Mouse (Mus musculus): Measurements from ENCODE around the gene Rbm24. TPM values are rescaled to one million over a fixed set of nuclear protein-coding genes. Genes with fewer than 3 reads are reported as not detected.

Rbm24 gene
- polyA plus RNA-seq, 1 experiment from 2014 or later: 1.0 TPM

DNA sequence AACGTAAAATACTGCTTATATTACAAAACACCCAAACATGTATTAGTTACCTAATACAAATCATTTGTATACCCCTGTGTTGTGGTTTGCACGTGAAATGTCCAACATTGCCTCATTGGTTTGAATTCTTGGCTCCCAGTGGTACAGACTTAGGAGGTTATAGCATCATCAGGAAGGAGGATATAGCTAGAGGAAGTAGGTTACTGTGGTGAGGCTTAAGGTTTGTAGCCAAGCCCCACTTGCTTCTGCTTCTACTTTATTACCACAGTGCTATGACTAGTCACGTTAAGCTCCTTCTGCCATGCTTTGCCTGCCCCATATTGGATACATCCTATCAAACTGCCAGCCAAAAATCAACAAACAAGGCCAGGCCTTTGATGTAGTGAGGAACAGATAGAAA lies 21.0 kb upstream of the Rbm24 start:
- DNase-seq (ENCODE audit: low spot score) (no peak), ATAC-seq (replicated peaks; ENCODE audit: low FRiP score, low read depth) (no peak)
- Histone ChIP-seq H3K9me3 (replicated peaks; ENCODE audit: low read length) (no peaks in the 10 kb centered on the region), H3K4me1 (replicated peaks; ENCODE audit: insufficient read depth, low read length) (no peaks in the 10 kb centered on the region), H3K27ac (no peak overlapping the region), H3K9ac (ENCODE audit: low read depth, low read length) (no peak overlapping the region), H3K4me2 (ENCODE audit: low read length) (no peak overlapping the region), H3K4me3 (replicated peaks; ENCODE audit: low read depth, low read length) (no peak overlapping the region), H3K36me3 (ENCODE audit: insufficient read depth, low read length) (no peaks in the 10 kb centered on the region), H3K27me3 (ENCODE audit: insufficient read depth, low read length) (no peaks in the 10 kb centered on the region)
- no peak for TF ChIP-seq CTCF (IDR thresholded peaks at IDR 0.05; ENCODE audit: low read depth)
- WGBS: 78% methylated on average over 3 of the region's 3 CpGs

- Histone ChIP-seq H3K9me3 (replicated peaks; ENCODE audit: low read length) (no peaks in the 10 kb centered on the region; the same call in 1 of the 2 replicates), H3K4me3 (replicated peaks; ENCODE audit: low read depth, low read length) (no peak overlapping the region), H3K4me2 (ENCODE audit: low read length) (no peak overlapping the region), H3K27me3 (ENCODE audit: insufficient read depth, low read length) (no peaks in the 10 kb centered on the region), H3K4me1 (replicated peaks; ENCODE audit: insufficient read depth, low read length) (no peaks in the 10 kb centered on the region), H3K9ac (ENCODE audit: low read depth, low read length) (no peak overlapping the region), H3K36me3 (ENCODE audit: insufficient read depth, low read length) (no peaks in the 10 kb centered on the region), H3K27ac (no peak overlapping the region)
- ATAC-seq (replicated peaks; ENCODE audit: low FRiP score, low read depth): no peak
- 72% methylated on average over 1 of the region's 1 CpGs for WGBS
- DNase-seq (ENCODE audit: low spot score): no peak
- TF ChIP-seq CTCF (IDR thresholded peaks at IDR 0.05; ENCODE audit: low read depth): no peak
Measured at GRCm38 (mm10) chr13:46407151-46407550, 11.1 kb upstream of the Rbm24 start.

DNA sequence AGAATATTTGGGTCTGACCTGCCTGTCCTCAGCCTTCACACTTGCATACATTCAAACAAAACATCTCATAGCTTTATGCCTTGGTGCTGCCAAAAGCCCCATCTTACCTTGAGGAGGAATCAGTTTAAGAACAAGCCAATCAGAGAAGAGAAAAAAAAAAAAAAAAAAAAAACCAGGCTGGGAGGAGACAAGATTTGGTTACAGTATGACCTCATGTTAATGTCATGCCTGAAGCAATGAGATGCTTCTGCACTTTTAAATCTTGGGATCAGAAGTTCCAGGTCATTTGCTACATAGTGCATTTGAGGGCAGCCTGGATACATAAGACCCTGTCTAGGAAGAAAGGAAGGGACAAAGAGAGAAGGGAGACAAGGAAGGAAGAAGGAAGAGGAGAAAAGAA lies 6.0 kb upstream of the Rbm24 start:
- ATAC-seq (replicated peaks; ENCODE audit: low FRiP score, low read depth): no peak

GRCm38 (mm10) chr13:46413588-46413987 lies 4.6 kb upstream of the Rbm24 start:
- Histone ChIP-seq H3K4me2 (ENCODE audit: low read length) (no peak overlapping the region), H3K27ac (no peak overlapping the region), H3K36me3 (ENCODE audit: insufficient read depth, low read length) (no peaks in the 10 kb centered on the region), H3K4me1 (replicated peaks; ENCODE audit: insufficient read depth, low read length) (no peaks in the 10 kb centered on the region; the same call in 1 of the 2 replicates), H3K27me3 (ENCODE audit: insufficient read depth, low read length) (no peaks in the 10 kb centered on the region), H3K9me3 (replicated peaks; ENCODE audit: low read length) (no peaks in the 10 kb centered on the region), H3K4me3 (replicated peaks; ENCODE audit: low read depth, low read length) (no peak overlapping the region), H3K9ac (ENCODE audit: low read depth, low read length) (no peak overlapping the region)
- ATAC-seq (replicated peaks; ENCODE audit: low FRiP score, low read depth): no peak
- WGBS: 54% methylated on average over 10 of the region's 10 CpGs
- no peak for DNase-seq (ENCODE audit: low spot score)
- TF ChIP-seq CTCF (IDR thresholded peaks at IDR 0.05; ENCODE audit: low read depth): no peak

More for the DNA sequence above, 6.0 kb upstream of the Rbm24 start:
- H3K9ac ChIP-seq (ENCODE audit: low read depth, low read length): no peak overlapping the region
- no peak overlapping the region for H3K4me2 ChIP-seq (ENCODE audit: low read length)
- H3K4me1 ChIP-seq (replicated peaks; ENCODE audit: insufficient read depth, low read length): no peaks in the 10 kb centered on the region
- no peak overlapping the region for H3K4me3 ChIP-seq (replicated peaks; ENCODE audit: low read depth, low read length)
- H3K9me3 ChIP-seq (replicated peaks; ENCODE audit: low read length): no peaks in the 10 kb centered on the region; the same call in 1 of the 2 replicates
- H3K27me3 ChIP-seq (ENCODE audit: insufficient read depth, low read length): no peaks in the 10 kb centered on the region
- H3K27ac ChIP-seq: no peak overlapping the region
- H3K36me3 ChIP-seq (ENCODE audit: insufficient read depth, low read length): no peaks in the 10 kb centered on the region
- peak; percentile 43 for DNase-seq (ENCODE audit: low spot score)
- TF ChIP-seq CTCF (IDR thresholded peaks at IDR 0.05; ENCODE audit: low read depth): no peak

GRCm38 (mm10) chr13:46414050-46414449 lies 4.2 kb upstream of the Rbm24 start:
- Histone ChIP-seq H3K4me2 (ENCODE audit: low read length) (no peak overlapping the region), H3K27ac (no peak overlapping the region), H3K9me3 (replicated peaks; ENCODE audit: low read length) (no peaks in the 10 kb centered on the region), H3K4me3 (replicated peaks; ENCODE audit: low read depth, low read length) (no peak overlapping the region), H3K27me3 (ENCODE audit: insufficient read depth, low read length) (no peaks in the 10 kb centered on the region), H3K36me3 (ENCODE audit: insufficient read depth, low read length) (no peaks in the 10 kb centered on the region), H3K9ac (ENCODE audit: low read depth, low read length) (no peak overlapping the region), H3K4me1 (replicated peaks; ENCODE audit: insufficient read depth, low read length) (no peaks in the 10 kb centered on the region; the same call in 1 of the 2 replicates)
- ATAC-seq (replicated peaks; ENCODE audit: low FRiP score, low read depth) (no peak), DNase-seq (ENCODE audit: low spot score) (no peak)
- TF ChIP-seq CTCF (IDR thresholded peaks at IDR 0.05; ENCODE audit: low read depth): no peak
- 82% methylated on average over 8 of the region's 8 CpGs for WGBS

- H3K4me2 ChIP-seq (ENCODE audit: low read length): no peak overlapping the region
- H3K9me3 ChIP-seq (replicated peaks; ENCODE audit: low read length): no peaks in the 10 kb centered on the region
- ATAC-seq (replicated peaks; ENCODE audit: low FRiP score, low read depth) (no peak), DNase-seq (ENCODE audit: low spot score) (no peak)
- no peak overlapping the region for H3K27ac ChIP-seq
- no peak for TF ChIP-seq CTCF (IDR thresholded peaks at IDR 0.05; ENCODE audit: low read depth)
- H3K36me3 ChIP-seq (ENCODE audit: insufficient read depth, low read length): no peaks in the 10 kb centered on the region
- H3K9ac ChIP-seq (ENCODE audit: low read depth, low read length): no peak overlapping the region
- H3K4me1 ChIP-seq (replicated peaks; ENCODE audit: insufficient read depth, low read length): no peaks in the 10 kb centered on the region; the same call in 1 of the 2 replicates
- H3K27me3 ChIP-seq (ENCODE audit: insufficient read depth, low read length): no peaks in the 10 kb centered on the region
- WGBS: 92% methylated on average over 8 of the region's 8 CpGs
- no peak overlapping the region for H3K4me3 ChIP-seq (replicated peaks; ENCODE audit: low read depth, low read length)
Measured at GRCm38 (mm10) chr13:46416021-46416420, 2.2 kb upstream of the Rbm24 start.

GRCm38 (mm10) chr13:46417594-46417993 lies 640 bp upstream of the Rbm24 start:
- Histone ChIP-seq H3K27me3 (ENCODE audit: insufficient read depth, low read length) (no peaks in the 10 kb centered on the region), H3K36me3 (ENCODE audit: insufficient read depth, low read length) (no peaks in the 10 kb centered on the region), H3K9ac (ENCODE audit: low read depth, low read length) (0 out of 2 replicates have a peak overlapping the region, but pooled peaks have one; percentile 65), H3K4me3 (replicated peaks; ENCODE audit: low read depth, low read length) (no peak overlapping the region; the same call in 1 of the 2 replicates), H3K4me2 (ENCODE audit: low read length) (peak overlapping the region; percentile 80), H3K9me3 (replicated peaks; ENCODE audit: low read length) (no peaks in the 10 kb centered on the region), H3K4me1 (replicated peaks; ENCODE audit: insufficient read depth, low read length) (no peaks in the 10 kb centered on the region; the same call in 1 of the 2 replicates), H3K27ac (no peak overlapping the region)
- ATAC-seq (replicated peaks; ENCODE audit: low FRiP score, low read depth) (no peak), DNase-seq (ENCODE audit: low spot score) (no peak)
- no peak for TF ChIP-seq CTCF (IDR thresholded peaks at IDR 0.05; ENCODE audit: low read depth)
- WGBS: 74% methylated on average over 5 of the region's 5 CpGs
